In genomic region chr14:56203975-56204374, GRCm38 (mm10) we compare ENCODE assay signal across 8 mouse cellular contexts. TPM values are rescaled to one million over a fixed set of nuclear protein-coding genes. Genes with fewer than 3 reads are reported as not detected.
DNase-seq lines count a peak whose midpoint lies in the region; TF ChIP-seq lines count a peak whose summit lies in the region.

No protein-coding gene starts in this region.

- no peak overlapping the region for H3K27ac ChIP-seq in gastrocnemius, adult 2 months
- H3K27ac ChIP-seq in MEL (ENCODE audit: control insufficient read depth, low read depth, low read length): no peak overlapping the region

- no peaks in the 10 kb centered on the region for H3K9me3 ChIP-seq in MEL (replicated peaks; ENCODE audit: insufficient read depth, low read length)

- H3K4me1 ChIP-seq in MEL (ENCODE audit: control insufficient read depth in 1 of 2, insufficient read depth in 2 of 2, low read length in 2 of 2): no peaks in the 10 kb centered on the region

- no peaks in the 10 kb centered on the region for H3K36me3 ChIP-seq in MEL (ENCODE audit: control insufficient read depth in 1 of 2, insufficient read depth in 2 of 2, low read length in 2 of 2)

- no peak overlapping the region for H3K4me3 ChIP-seq in gastrocnemius, adult 2 months
- no peak overlapping the region for H3K4me3 ChIP-seq in MEL (ENCODE audit: control insufficient read depth in 1 of 2, insufficient read depth in 1 of 2, low read depth in 2 of 2, low read length in 2 of 2)

- peaks cover 6 to 7% of the 10 kb centered on the region in 2 experiments for H3K27me3 ChIP-seq in MEL (ENCODE audit: control insufficient read depth in 1 of 2, insufficient read depth in 2 of 2, low read length in 2 of 2)

- peak; percentile 57 for DNase-seq in gastrocnemius, adult 2 months
- no peak for DNase-seq in gastrocnemius, adult 8-10 months (ENCODE audit: low spot score in 2 of 2)
- DNase-seq in MEL (ENCODE audit: low read depth, low spot score): peak; percentile 67
- peak; percentile 34 for DNase-seq in cerebellum, adult 11 months
- DNase-seq in frontal cortex, postnatal 36 days (ENCODE audit: low spot score in 2 of 2): peak; percentile 60 to 76
- DNase-seq in layer of hippocampus, adult 9-10 months (ENCODE audit: low spot score): peak; percentile 33
- peak; percentile 34 to 63 for DNase-seq in lung, postnatal 4 days
- peak; percentile 17 to 31 for DNase-seq in spleen, postnatal 36 days (ENCODE audit: low spot score in 2 of 2)

- no peak overlapping the region for H3K9ac ChIP-seq in MEL (ENCODE audit: control insufficient read depth, low read depth, low read length, poor library complexity, severe bottlenecking)

- no peaks in the 10 kb centered on the region for H3K79me2 ChIP-seq in MEL (ENCODE audit: control insufficient read depth, insufficient read depth, low read length, poor library complexity)

- TF ChIP-seq EP300 in MEL (IDR thresholded peaks at IDR 0.05; ENCODE audit: low read depth in 1 of 2, low read length in 2 of 2): no peak

- intact Hi-C loops in gastrocnemius, adult 2 months (cut with DNase I): loop anchor here (10.0 kb wide), 1 partner anchor 101 kb away; no protein-coding TSS in a partner anchor

- no peak for TF ChIP-seq POLR2A in MEL (IDR thresholded peaks at IDR 0.05; ENCODE audit: control insufficient read depth in 1 of 2, insufficient read depth in 1 of 2, low read depth in 1 of 2, low read length in 2 of 2, poor library complexity in 1 of 2)

- TF ChIP-seq RAD21 in MEL (IDR thresholded peaks at IDR 0.05; ENCODE audit: low read depth, low read length): peak; percentile 68

- TF ChIP-seq CTCF in gastrocnemius, adult 2 months (IDR thresholded peaks at IDR 0.05): peak; percentile 91
- peak; percentile 80 to 86 (median 83) for TF ChIP-seq CTCF in MEL (IDR thresholded peaks at IDR 0.05 in 2 of 3, conservative IDR thresholded peaks at IDR 0.05 in 1 of 3; ENCODE audit: control insufficient read depth in 1 of 3, insufficient read depth in 1 of 3, low read depth in 2 of 3, low read length in 3 of 3, poor library complexity in 1 of 3, severe bottlenecking in 1 of 3)

TF ChIP-seq in MEL, 35 proteins besides CTCF, POLR2A, EP300 and RAD21:
- TF ChIP-seq GABPA (IDR thresholded peaks at IDR 0.05; ENCODE audit: low read depth, low read length) (no peak), SMC3 (IDR thresholded peaks at IDR 0.05; ENCODE audit: low read depth, low read length) (peak; percentile 81), ZC3H11A (IDR thresholded peaks at IDR 0.05; ENCODE audit: low read depth, low read length) (peak; percentile 60)

RNA-seq across cellular contexts. Expression of gene Gzmf, which starts 7.2 kb away (rescaled TPM):
- total RNA-seq in gastrocnemius, adult 2 months (2021): not detected
- not detected for total RNA-seq in gastrocnemius, adult 8-10 months (2022)
- total RNA-seq in MEL (2012; rRNA removed): not detected in 2 replicates
- polyA plus RNA-seq in MEL (2012; ENCODE audit: insufficient read depth in 1 of 2, insufficient read length in 2 of 2, low read depth in 1 of 2, low replicate concordance in 2 of 2, missing spikeins in 1 of 2): not detected

RNA-seq across cellular contexts. Expression of gene Gzmn, which starts 29.6 kb away (rescaled TPM):
- total RNA-seq in gastrocnemius, adult 2 months (2021): not detected
- not detected for total RNA-seq in gastrocnemius, adult 8-10 months (2022)
- total RNA-seq in MEL (2012; rRNA removed): not detected in 2 replicates
- polyA plus RNA-seq in MEL (2012; ENCODE audit: insufficient read depth in 1 of 2, insufficient read length in 2 of 2, low read depth in 1 of 2, low replicate concordance in 2 of 2, missing spikeins in 1 of 2): not detected

RNA-seq across cellular contexts. Expression of gene Gzmc, which starts 30.5 kb away (rescaled TPM):
- not detected for total RNA-seq in gastrocnemius, adult 2 months (2021)
- total RNA-seq in gastrocnemius, adult 8-10 months (2022): not detected
- total RNA-seq in MEL (2012; rRNA removed): not detected in 2 replicates
- polyA plus RNA-seq in MEL (2012; ENCODE audit: insufficient read depth in 1 of 2, insufficient read length in 2 of 2, low read depth in 1 of 2, low replicate concordance in 2 of 2, missing spikeins in 1 of 2): not detected

RNA-seq across cellular contexts. Expression of gene Gzmg, which starts 44.6 kb away (rescaled TPM):
- not detected for total RNA-seq in gastrocnemius, adult 2 months (2021)
- total RNA-seq in gastrocnemius, adult 8-10 months (2022): not detected
- not detected in 2 replicates for total RNA-seq in MEL (2012; rRNA removed)
- polyA plus RNA-seq in MEL (2012; ENCODE audit: insufficient read depth in 1 of 2, insufficient read length in 2 of 2, low read depth in 1 of 2, low replicate concordance in 2 of 2, missing spikeins in 1 of 2): not detected

RNA-seq across cellular contexts. Expression of gene Gzmb, which starts 58.1 kb away (rescaled TPM):
- total RNA-seq in gastrocnemius, adult 2 months (2021): not detected
- total RNA-seq in gastrocnemius, adult 8-10 months (2022): not detected
- 1.4 and 1.7 TPM in 2 replicates for total RNA-seq in MEL (2012; rRNA removed)
- under 1 TPM in 1 of 2 experiments, not detected in 1; 0.64 TPM for polyA plus RNA-seq in MEL (2012; ENCODE audit: insufficient read depth in 1 of 2, insufficient read length in 2 of 2, low read depth in 1 of 2, low replicate concordance in 2 of 2, missing spikeins in 1 of 2)

Comparison
In these comparisons a context has a peak if more than half of its experiments do, and no peak if none do; other contexts are left out.
1. DNase-seq: peak in gastrocnemius, adult 2 months (single experiment), MEL (single experiment), cerebellum, adult 11 months (single experiment), frontal cortex, postnatal 36 days (2 of 2), layer of hippocampus, adult 9-10 months (single experiment), lung, postnatal 4 days (2 of 2) and spleen, postnatal 36 days (2 of 2); none in gastrocnemius, adult 8-10 months (0 of 2).